Mouse (Mus musculus) T-helper 17 cell (primary cell): ENCODE data around the gene Rbms3.

ENCODE experiments used
- in situ Hi-C, 2 experiments: fragments of 300-600 bp; cut with MboI, MseI; formaldehyde crosslinking; loops; 1 replicate in 1 of 2; 2 replicates in 1 of 2; pipeline ENCODE4 v1.15.1; 2025; ENCODE audit warnings: high pct_unique_total_duplicates in 2 of 2

Rbms3 gene

DNA sequence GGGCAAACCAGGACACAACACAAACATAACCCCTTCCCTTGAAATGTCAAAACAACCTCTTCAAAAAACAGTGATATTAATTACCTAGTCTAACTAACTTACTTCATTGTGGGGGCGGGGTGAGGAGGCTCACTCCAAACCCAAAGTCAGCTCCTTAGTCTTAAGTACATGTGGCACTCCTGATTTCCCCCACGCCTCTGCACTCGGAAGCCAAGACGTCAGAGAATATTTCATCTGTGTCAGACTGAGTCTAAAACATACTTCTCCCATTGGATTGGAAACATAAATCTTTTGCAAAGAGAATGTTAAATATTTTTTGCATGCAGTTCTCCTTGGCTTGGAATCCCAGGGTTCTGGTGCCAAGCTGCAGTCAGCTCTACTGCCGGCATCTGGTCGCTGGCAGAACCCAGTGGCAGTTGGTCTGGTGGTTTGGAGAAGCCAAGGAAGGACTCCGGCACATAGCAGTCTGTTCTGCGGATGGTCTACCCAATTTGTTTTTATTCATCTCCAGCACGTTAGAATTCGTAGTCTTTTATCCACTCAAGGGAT lies 512.5 kb downstream of the Rbms3 start:
- in situ Hi-C loops, result no loop called here

- in situ Hi-C loops, result no loop called here
These were observed 514.1 kb downstream of the Rbms3 start for GRCm38 (mm10) chr9:117115609-117116008.

- in situ Hi-C loops, result no loop called here
These were observed 516.1 kb downstream of the Rbms3 start for GRCm38 (mm10) chr9:117113592-117113991.

- in situ Hi-C loops, result no loop called here
These were observed 521.8 kb downstream of the Rbms3 start for GRCm38 (mm10) chr9:117107926-117108325.

GRCm38 (mm10) chr9:117102198-117102930 lies 527.3 kb downstream of the Rbms3 start:
- in situ Hi-C loops, result no loop called here

DNA sequence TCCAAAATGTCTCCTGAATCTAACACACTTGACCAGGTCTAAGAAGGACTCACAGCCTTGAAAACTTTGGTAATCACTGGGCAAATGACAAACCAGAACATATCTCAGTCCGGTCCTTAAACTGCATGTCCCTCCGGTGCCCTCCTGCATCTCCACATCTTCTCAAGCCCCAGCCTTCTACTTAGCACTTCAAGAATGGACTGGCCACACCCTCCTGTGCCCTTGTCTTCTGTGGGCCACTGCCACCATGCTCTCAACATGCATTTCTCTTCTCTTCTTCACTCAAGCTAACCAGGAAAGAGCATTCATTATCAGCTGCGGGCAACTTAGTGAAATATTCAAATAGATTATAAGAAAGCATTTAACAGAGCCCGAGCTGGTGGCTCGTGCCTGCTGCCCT lies 529.5 kb downstream of the Rbms3 start:
- in situ Hi-C loops, result no loop called here

- in situ Hi-C loops, result no loop called here
These were observed 536.2 kb downstream of the Rbms3 start for GRCm38 (mm10) chr9:117093551-117093950.

- in situ Hi-C loops, result no loop called here
These were observed 537.5 kb downstream of the Rbms3 start for GRCm38 (mm10) chr9:117092177-117092555.

GRCm38 (mm10) chr9:117091253-117092176 lies 538.2 kb downstream of the Rbms3 start:
- in situ Hi-C loops, result no loop called here

DNA sequence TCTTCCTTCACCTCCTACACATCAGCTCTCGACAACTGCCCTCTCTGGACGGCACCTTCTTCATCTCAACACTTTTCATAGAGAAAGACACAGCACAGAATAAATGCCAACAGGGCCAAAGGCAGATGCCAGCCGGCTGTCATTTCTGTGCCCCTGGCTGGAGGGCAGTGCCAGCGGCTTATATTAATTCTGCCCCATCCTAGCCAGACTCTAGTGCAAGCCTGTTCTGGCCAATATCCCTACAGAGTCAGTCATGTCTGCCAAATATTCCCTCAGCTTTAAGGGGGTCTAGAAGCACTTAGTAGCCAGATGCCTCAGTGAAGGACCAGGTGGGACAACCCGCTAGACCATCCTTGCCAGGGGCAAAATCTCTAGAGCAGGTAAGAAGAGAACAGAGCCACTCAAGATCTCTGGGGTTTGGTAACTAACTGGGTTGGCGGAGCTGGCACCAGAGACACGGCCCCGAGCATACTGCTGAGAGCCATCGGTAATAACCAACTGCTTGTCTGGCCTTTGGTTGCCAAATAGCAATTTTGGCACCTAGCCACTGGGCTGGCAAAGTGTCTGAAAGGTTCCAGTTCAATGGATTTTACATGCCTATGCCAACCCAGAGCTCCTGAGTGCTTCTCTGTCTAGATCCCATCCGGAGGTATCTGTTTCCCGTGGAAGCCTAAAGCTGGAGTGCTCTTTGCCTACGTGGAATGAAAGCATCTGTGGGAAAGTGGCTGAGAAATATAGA lies 540.1 kb downstream of the Rbms3 start:
- in situ Hi-C loops, result no loop called here

DNA sequence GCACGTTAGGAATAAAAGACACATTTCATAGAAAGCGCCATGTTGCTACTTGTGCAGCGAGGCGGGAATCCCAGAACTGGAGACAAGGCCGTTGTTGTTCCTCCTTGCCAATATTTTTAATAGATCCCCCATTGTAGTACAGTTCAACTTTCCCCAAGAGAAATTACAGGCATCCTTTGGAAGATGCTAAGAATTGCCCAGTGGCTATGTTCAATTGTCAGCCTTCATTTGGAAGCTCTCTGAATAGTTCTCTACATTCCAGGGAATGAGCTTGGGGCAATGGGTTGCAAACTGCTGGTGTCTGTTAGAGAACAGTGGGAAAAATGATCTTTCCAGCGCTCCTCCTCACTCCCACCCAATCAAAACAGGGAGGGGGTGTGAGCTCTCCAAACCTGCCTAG lies 541.4 kb downstream of the Rbms3 start:
- in situ Hi-C loops, result no loop called here

DNA sequence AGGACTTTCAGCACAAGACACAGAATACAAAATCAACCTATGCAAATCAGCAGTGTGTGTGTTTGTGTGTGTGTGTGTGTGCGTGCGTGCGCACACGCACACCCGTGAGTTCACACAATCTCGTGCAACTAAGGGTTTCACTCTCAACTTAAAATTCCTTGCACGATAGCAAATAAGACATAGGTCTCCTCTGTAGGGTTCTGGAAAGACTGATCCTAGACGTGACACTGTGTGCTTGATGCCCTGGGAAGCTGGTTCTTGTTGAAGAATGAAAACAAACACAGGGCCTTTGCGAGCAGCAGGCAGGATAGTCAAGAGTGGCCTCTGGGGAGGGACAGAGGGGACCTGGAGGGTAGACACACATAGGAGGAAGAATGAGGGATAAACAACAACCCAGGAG lies 544.0 kb downstream of the Rbms3 start:
- in situ Hi-C loops, result no loop called here

DNA sequence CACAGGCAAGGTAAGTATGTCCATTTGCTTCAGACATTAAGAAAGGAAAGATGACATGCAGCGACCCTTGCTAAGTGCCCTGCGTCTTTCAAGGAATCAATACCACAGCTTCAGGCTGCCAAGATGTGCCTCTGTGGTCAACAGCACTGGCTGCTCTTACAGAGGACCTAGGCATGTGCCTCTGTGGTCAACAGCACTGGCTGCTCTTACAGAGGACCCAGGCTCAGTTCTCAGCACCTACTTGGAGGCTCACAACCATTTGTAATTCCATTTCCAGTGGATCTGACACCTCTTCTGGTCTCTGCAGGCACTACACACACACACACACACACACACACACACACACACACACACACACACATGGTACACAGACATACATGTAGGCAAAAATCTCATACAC lies 545.2 kb downstream of the Rbms3 start:
- in situ Hi-C loops, result no loop called here

DNA sequence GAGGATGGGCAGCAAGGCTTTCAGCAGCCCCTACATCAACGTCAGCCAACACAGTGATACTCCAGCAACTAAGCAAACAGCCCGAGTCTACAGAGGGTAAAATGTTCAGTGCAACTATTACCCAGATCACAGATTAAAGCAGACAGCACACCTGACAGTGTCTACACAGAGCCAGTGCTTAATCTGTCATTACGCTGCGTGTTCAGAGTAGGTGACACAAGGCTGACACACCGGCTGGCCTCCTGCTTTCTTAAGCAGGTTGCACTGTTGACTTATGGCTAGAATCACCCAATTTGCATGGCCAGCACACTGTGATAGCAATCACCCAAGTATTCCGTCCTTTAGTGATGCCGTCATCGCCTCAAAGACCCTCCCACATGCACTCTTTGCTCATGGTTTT lies 550.2 kb downstream of the Rbms3 start:
- in situ Hi-C loops, result no loop called here

- in situ Hi-C loops, result no loop called here
These were observed 552.2 kb downstream of the Rbms3 start for GRCm38 (mm10) chr9:117077548-117077947.

DNA sequence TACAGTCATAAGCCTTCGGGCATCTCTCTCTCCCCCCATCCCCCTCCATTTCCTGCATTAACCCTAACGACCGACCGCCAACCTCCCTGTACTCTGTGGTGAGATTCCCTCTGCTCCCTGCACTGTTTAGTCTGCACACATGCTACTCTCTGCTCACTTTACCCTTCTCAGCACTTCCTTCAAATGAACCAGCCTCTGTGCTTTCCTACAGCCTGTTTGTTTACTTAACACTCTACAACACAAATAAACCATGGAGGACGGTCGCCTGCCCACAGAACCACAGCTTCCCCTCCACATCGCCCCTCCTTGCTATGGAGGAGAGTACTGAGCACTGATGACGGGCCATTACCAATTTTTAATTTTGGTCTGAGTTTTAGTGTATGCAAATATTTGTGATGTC lies 552.9 kb downstream of the Rbms3 start:
- in situ Hi-C loops, result no loop called here

DNA sequence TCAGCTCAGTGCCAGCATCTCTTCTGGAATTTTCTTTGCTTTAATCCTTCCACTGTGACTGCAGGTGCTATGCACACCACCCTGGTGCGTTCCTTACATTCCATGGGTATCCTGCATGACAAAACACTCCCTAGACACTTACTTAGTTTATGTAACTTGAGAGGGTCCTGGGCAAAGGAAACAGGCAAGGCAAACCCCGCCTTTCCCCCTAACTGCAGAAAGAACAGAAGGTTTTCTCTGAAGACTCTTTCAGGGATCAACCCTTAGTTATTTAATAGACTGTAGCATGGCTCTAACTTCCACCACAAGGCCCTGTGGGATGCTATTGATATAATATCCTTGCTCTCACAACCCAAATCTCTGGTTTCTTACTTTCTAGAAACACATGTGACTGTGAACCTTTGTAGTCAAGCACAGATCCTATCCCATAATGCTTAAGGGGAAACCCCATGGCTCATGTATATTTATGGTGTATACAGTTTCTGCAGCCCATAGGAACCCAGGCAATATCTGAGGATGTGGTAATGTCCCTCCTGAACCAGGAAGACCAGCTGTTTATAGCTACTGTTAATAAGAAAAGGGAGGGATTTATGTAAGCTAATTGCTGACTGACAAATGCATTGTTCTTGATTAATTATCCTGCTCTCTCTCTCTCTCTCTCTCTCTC lies 557.1 kb downstream of the Rbms3 start:
- in situ Hi-C loops, result no loop called here

DNA sequence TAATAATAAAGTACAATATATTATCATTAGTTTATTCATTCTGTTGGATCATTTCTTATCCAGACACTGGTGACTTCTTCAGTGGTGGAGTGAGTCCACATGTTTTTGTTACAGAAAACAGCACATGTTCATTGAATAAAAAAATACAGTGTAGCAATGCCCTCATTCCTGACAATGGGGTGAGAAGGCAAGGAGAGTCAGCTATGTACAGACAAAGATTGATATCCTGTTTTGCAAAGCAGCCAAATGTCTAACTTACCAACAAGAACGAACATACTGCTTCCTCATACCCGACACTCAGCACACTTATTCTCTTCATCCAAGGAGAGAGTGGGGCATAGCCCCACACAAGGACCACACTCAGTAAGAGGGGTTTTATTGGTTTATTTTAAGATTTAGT lies 559.1 kb downstream of the Rbms3 start:
- in situ Hi-C loops, result no loop called here

DNA sequence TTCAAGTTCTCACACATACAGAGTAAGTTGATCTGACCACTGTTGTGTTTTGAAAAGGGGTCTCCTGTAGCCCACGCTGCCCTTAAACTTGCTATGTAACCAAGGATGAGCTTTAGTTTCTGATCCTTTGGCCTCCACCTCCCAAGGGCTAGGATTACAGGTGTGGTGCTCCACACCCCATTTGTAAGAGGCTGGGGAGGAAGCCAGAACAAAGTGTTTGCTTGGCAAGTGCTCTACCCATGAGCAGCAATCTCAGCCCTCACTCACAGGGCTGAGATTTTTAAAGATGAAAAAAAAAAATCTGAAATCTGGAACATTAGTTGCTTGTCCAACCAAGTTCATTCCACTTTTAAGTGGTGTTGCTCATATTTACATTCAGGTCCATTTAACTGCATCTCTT lies 560.5 kb downstream of the Rbms3 start:
- in situ Hi-C loops, result no loop called here

DNA sequence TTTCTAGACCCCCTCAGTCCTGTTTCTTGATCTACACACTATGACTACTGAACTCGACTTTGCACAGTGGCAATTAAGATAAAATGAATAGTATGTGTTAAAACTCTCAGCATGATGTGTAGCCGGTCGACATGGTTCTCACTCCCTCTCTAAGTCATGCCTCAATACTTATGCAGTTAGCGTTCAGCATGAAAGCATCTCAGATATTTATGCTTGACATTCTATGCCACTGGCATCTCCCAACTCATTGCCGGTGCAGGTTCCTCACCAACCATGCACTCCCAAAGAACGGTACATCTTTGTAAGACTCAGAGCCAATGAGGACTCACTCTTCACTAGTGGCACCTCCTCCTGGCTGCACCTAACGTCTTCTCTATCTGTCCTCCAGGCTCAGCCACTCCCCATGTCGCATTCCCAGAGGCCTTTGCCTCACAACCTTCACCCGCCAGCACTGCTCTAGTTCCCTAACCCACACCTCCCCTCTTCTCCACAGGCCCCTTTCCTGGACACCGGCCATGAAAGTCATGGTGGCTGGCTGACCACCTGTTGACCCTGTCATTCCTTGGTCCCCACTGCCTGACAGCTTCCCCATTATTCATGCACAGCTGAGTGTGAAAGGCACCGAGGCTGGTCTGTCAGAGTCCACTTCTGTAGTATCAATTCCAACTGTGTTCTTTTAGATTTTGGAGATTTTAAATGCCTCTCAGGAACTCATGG lies 561.9 kb downstream of the Rbms3 start:
- in situ Hi-C loops, result no loop called here

- in situ Hi-C loops, result no loop called here
These were observed 563.2 kb downstream of the Rbms3 start for GRCm38 (mm10) chr9:117066502-117066901.
